Mouse (Mus musculus): ENCODE data around the gene Gm9732. TPM values are rescaled to one million over a fixed set of nuclear protein-coding genes. Genes with fewer than 3 reads are reported as not detected.
"Not testable (repeated sequence)": the region's sequence is repeated elsewhere in the genome, so short reads cannot be mapped to it uniquely, and the experiment has no call there.

Gene Gm9732
- polyA plus RNA-seq, 1 experiment from 2014 or later = not detected

DNA sequence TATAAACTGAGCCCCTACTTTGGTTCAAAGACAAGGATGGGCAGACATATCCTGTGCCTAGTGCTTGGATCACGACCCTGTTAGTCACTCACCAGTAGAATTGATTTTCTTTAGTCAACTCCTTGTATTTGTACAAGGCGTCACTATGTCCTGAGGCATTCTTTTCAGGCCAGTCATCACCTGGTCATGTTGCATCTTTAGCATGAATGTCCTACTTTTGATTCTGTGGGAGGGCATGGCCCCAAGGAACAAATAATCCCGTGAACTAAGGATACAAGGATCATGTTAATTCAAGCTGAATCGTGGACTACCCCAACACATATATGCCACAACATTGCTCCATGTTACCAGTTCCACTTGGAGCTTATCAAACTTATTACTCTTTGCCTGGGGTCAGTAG, 3.3 kb downstream of the Gm9732 start:
- H3K27me3 ChIP-seq (ENCODE audit: poor library complexity, severe bottlenecking); H3K4me3 ChIP-seq; H3K36me3 ChIP-seq (replicated peaks); H3K4me1 ChIP-seq; H3K27ac ChIP-seq; DNase-seq (ENCODE audit: extremely low spot score, low spot score); H3K9me3 ChIP-seq: not testable (repeated sequence)
- 81% methylated on average over 4 of the region's 4 CpGs for WGBS

DNA sequence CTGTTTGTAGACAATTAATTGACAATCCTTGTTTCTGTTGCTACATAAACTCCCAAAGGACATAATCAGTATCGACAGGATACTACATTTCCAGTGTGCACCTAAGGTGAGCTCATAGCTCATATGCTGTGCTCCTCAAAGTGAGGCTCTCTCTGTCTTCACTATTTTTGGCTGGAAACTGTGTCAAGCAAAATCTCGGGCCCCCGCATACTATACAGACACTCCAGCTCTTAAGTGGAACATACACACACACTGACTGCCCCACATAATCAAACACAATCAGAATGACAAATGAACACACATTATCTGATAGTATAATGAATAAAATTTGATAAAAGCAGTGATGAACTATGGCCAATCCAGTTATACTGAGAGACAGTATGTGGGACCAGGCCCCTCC, 3.8 kb downstream of the Gm9732 start:
- not testable (repeated sequence) for H3K36me3 ChIP-seq (replicated peaks); H3K4me1 ChIP-seq; H3K9me3 ChIP-seq; H3K27ac ChIP-seq; DNase-seq (ENCODE audit: extremely low spot score, low spot score); H3K4me3 ChIP-seq; H3K27me3 ChIP-seq (ENCODE audit: poor library complexity, severe bottlenecking)
- WGBS = 94% methylated on average over 3 of the region's 3 CpGs

DNA sequence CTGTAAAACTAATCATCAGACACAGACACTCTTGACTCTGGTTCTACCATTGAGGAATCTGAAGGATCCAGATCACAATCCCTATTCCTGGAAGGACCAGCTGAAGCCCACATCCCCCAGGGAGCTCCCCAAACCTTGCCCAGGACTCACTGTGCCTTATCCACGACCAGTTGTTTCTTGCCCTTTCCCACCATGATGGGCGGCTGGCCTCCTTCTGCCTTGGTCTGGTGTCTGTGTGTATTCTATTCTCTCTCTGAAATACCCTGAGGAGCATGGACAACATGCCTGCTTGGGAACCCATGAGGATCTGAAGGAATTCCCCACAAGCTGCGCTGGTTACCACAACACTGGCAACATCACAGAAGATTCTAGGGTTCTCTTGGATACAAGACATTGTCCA, 18.7 kb downstream of the Gm9732 start, which contains the start of gene Gm8127:
Gene Gm8127 (minus strand): TSS at position 330 of the 400 bp plus-strand sequence.
- not testable (repeated sequence) for H3K4me1 ChIP-seq; H3K36me3 ChIP-seq (replicated peaks); H3K9me3 ChIP-seq; H3K27me3 ChIP-seq (ENCODE audit: poor library complexity, severe bottlenecking); H3K4me3 ChIP-seq; H3K27ac ChIP-seq; DNase-seq (ENCODE audit: extremely low spot score, low spot score)
- WGBS = 80% methylated on average over 3 of the region's 3 CpGs

DNA sequence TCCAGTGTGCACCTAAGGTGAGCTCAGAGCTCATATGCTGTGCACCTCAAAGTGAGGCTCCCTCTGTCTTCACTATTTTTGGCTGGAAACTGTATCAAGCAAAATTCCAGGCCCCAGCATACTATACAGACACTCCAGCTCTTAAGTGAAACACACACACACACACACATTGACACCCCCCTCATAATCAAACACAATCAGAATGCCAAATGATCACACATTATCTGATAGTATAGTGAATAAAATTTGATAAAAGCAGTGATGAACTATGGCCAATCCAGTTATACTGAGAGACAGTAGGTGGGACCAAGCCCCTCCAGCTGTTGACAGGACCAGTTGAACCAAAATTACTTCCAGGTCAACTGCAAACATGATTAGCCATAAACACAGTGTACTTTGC, 44.7 kb downstream of the Gm9732 start:
- H3K4me3 ChIP-seq; H3K36me3 ChIP-seq (replicated peaks); DNase-seq (ENCODE audit: extremely low spot score, low spot score); H3K27ac ChIP-seq; H3K27me3 ChIP-seq (ENCODE audit: poor library complexity, severe bottlenecking); H3K9me3 ChIP-seq; H3K4me1 ChIP-seq: not testable (repeated sequence)

DNA sequence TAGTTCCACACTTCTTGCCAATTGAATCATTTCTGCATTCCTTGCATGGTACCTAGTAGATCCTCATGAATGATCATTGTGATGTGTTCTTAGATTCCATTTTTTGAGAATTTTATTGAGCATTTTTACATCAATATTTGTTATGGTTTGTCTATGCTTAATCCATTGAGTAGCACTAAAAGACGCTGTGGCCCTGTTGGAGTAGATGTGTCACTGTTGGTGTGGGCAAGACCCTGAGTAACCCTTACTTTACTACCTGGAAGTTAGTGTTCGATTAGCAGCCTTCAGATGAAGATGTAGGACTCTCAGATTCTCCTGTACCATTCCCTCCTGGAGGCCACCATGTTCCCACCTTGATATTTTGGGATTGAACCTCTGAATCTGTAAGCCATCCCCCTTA, 53.8 kb downstream of the Gm9732 start:
- not testable (repeated sequence) for H3K4me3 ChIP-seq; DNase-seq (ENCODE audit: extremely low spot score, low spot score); H3K9me3 ChIP-seq; H3K27ac ChIP-seq; H3K4me1 ChIP-seq; H3K27me3 ChIP-seq (ENCODE audit: poor library complexity, severe bottlenecking); H3K36me3 ChIP-seq (replicated peaks)
- WGBS = 74% methylated on average over 2 of the region's 2 CpGs

DNA sequence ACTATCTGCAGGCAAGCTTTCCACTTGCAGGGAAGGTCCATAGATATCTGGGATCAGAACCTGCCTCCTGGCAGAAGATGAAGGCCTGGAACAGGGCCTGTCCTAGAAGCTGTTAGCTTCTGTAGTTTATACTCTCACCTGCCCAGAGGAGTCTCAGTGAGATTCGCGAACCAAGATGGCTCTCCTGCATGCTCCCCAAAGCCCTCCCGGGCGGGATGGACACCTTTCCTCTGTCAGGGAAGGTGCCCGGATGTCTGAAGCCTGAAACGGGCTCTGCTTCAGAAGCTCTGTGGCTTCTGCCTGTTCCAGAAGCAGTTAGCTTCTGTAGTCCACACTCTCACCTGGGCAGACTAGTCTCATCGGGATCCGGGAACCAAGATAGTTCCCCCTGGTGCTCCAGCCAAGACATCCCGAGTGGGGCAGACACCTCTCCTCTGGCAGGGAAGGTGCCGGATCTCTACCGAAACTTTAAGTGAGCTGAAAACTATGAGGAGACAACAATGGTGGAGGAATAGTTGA, 56.6 kb downstream of the Gm9732 start:
- not testable (repeated sequence) for H3K4me3 ChIP-seq; H3K9me3 ChIP-seq; H3K4me1 ChIP-seq; H3K27ac ChIP-seq; H3K27me3 ChIP-seq (ENCODE audit: poor library complexity, severe bottlenecking); DNase-seq (ENCODE audit: extremely low spot score, low spot score); H3K36me3 ChIP-seq (replicated peaks)
- WGBS = 90% methylated on average over 11 of the region's 11 CpGs

DNA sequence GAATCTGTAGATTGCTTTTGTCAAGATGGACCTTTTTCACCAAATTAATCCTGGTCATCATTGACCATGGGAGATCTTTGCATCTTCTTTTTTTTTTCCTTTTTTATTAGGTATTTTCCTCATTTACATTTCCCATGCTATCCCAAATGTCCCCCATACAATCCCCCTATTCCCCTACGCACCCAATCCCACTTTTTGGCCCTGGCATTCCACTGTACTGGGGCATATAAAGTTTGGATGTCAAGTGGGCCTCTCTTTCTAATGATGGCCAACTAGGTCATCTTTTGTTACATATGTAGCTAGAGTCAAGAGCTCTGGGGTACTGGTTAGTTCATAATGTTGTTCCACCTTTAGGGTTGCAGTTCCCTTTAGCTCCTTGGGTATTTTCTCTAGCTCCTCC, 62.8 kb downstream of the Gm9732 start:
- H3K27me3 ChIP-seq (ENCODE audit: poor library complexity, severe bottlenecking); H3K36me3 ChIP-seq (replicated peaks); H3K9me3 ChIP-seq; H3K4me3 ChIP-seq; H3K27ac ChIP-seq; H3K4me1 ChIP-seq; DNase-seq (ENCODE audit: extremely low spot score, low spot score): not testable (repeated sequence)
- WGBS = 82% methylated on average over 1 of the region's 1 CpGs

DNA sequence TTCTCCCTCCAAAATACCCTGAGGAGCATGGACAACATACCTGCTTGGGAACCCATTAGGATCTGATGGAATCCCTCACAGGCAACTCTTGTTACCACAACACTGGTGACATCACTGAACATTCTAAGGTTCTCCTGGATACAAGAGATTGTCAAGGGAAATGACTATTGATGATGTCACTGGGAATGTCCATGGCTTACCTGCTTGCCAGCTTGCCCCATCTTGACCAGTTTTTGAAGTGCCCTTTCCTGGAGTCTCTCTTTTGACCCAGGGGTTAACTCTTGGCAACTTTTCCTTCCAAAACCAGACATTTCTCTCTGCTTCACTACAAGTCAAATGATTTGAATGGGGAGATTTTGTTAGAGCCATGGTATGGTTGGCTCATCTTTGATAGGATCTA, 72.9 kb downstream of the Gm9732 start, which contains the start of gene 1700001F09Rik:
Gene 1700001F09Rik (minus strand): TSS at position 101 of the 400 bp plus-strand sequence.
- H3K36me3 ChIP-seq (replicated peaks); H3K27me3 ChIP-seq (ENCODE audit: poor library complexity, severe bottlenecking); H3K4me3 ChIP-seq; H3K9me3 ChIP-seq; DNase-seq (ENCODE audit: extremely low spot score, low spot score); H3K27ac ChIP-seq; H3K4me1 ChIP-seq: not testable (repeated sequence)

DNA sequence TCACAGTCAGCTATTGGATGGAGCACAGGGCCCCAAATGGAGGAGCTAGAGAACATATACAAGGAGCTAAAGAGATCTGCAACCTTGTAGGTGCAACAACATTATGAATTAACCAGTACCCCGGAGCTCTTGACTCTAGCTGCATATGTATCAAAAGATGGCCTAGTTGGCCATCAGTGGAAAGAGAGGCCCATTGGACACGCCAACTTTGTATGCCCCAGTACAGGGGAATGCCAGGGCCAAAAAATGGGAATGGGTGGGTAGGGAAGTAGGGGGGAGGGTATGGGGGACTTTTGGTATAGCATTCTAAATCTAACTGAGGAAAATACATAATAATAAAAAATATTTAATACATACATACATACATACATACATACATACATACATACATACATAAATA, 78.1 kb downstream of the Gm9732 start:
- WGBS = 97% methylated on average over 2 of the region's 2 CpGs
- not testable (repeated sequence) for H3K27me3 ChIP-seq (ENCODE audit: poor library complexity, severe bottlenecking); DNase-seq (ENCODE audit: extremely low spot score, low spot score); H3K4me3 ChIP-seq; H3K36me3 ChIP-seq (replicated peaks); H3K9me3 ChIP-seq; H3K27ac ChIP-seq; H3K4me1 ChIP-seq

Other genes starting within 250 kb of the Gm9732 start
- gene Gm8094, start 198.4 kb upstream of the Gm9732 start, polyA plus RNA-seq (2016; fragmentation: Nextera tagmentation; extraction: Ambion mirVana) = not detected in 2 replicates
- not detected in 2 replicates for gene Gm8104, start 174.4 kb upstream of the Gm9732 start, polyA plus RNA-seq (2016; fragmentation: Nextera tagmentation; extraction: Ambion mirVana)
- gene Gm7233, start 95.2 kb upstream of the Gm9732 start, polyA plus RNA-seq (2016; fragmentation: Nextera tagmentation; extraction: Ambion mirVana) = not detected in 2 replicates
- gene Gm8122, start 39.7 kb upstream of the Gm9732 start, polyA plus RNA-seq (2016; fragmentation: Nextera tagmentation; extraction: Ambion mirVana) = not detected in 2 replicates
- gene Gm8126, start 16.4 kb upstream of the Gm9732 start, polyA plus RNA-seq (2016; fragmentation: Nextera tagmentation; extraction: Ambion mirVana) = not detected in 2 replicates
- not detected in 2 replicates for gene Gm8127, start 18.8 kb downstream of the Gm9732 start, polyA plus RNA-seq (2016; fragmentation: Nextera tagmentation; extraction: Ambion mirVana)
- not detected in 2 replicates for gene 1700001F09Rik, start 72.8 kb downstream of the Gm9732 start, polyA plus RNA-seq (2016; fragmentation: Nextera tagmentation; extraction: Ambion mirVana)
- gene Gm8138, start 141.3 kb downstream of the Gm9732 start, polyA plus RNA-seq (2016; fragmentation: Nextera tagmentation; extraction: Ambion mirVana) = not detected in 2 replicates

Data from forebrain, embryonic 10.5 days (tissue).